Mouse (Mus musculus) forebrain, embryonic 13.5 days (tissue): ENCODE measurements around the gene Nr1i3. TPM values are rescaled to one million over a fixed set of nuclear protein-coding genes. Genes with fewer than 3 reads are reported as not detected.
"Not testable (repeated sequence)": the region's sequence is repeated elsewhere in the genome, so short reads cannot be mapped to it uniquely, and the experiment has no call there.

Experiments
- ATAC-seq: fragments of 200-750 bp; cut with Nextera tagmentation; 2 replicates; pipeline ENCODE4 v1.8.0; 2017
- H3K27ac ChIP-seq: fragments of 300-500 bp; sonication (generic); 2 replicates; pipeline ENCODE4 v1.5.1; 2015; ENCODE audit warnings: inconsistent platforms, mild to moderate bottlenecking, moderate library complexity
- H3K27me3 ChIP-seq: fragments of 300-500 bp; sonication (generic); 2 replicates; pipeline ENCODE4 v1.6.1; 2015; ENCODE audit warnings: mild to moderate bottlenecking, inconsistent platforms
- H3K36me3 ChIP-seq: fragments of 300-500 bp; sonication (generic); 2 replicates; pipeline ENCODE4 v1.6.1; 2015; ENCODE audit warnings: mild to moderate bottlenecking, inconsistent platforms; ENCODE audit not compliant: poor library complexity, severe bottlenecking
- H3K4me1 ChIP-seq: fragments of 300-500 bp; sonication (generic); 2 replicates; pipeline ENCODE4 v1.6.1; 2015; ENCODE audit warnings: inconsistent platforms
- H3K4me2 ChIP-seq: fragments of 300-500 bp; sonication (generic); 2 replicates; pipeline ENCODE4 v1.6.1; 2015; ENCODE audit warnings: inconsistent platforms, mild to moderate bottlenecking, moderate library complexity
- H3K4me3 ChIP-seq: fragments of 300-500 bp; sonication (generic); 2 replicates; pipeline ENCODE4 v1.5.1; 2015; ENCODE audit warnings: mild to moderate bottlenecking, inconsistent platforms
- H3K9ac ChIP-seq: fragments of 300-500 bp; sonication (generic); 2 replicates; pipeline ENCODE4 v1.6.1; 2015; ENCODE audit warnings: mild to moderate bottlenecking, inconsistent platforms
- H3K9me3 ChIP-seq: fragments of 300-500 bp; sonication (generic); replicated peaks from 2 replicates; pipeline ENCODE4 v1.6.1; 2016; ENCODE audit warnings: inconsistent platforms
- WGBS: fragments of 180-500 bp; shearing (Covaris S2); methylation state at CpG from one replicate; pipeline ENCODE4 v1.1.7; 2015; 5-methylcytosine and 5-hydroxymethylcytosine counted together
- polyA plus RNA-seq: library from polyadenylated mRNA; unstranded; fragments of >200 nt; fragmentation: Nextera tagmentation; extraction: Ambion mirVana; gene quantifications from 2 replicates; pipeline ENCODE4 v1.2.1, GENCODE M21; 2015

Gene Nr1i3
- polyA plus RNA-seq, 1 experiment from 2014 or later: 0.32 TPM

DNA sequence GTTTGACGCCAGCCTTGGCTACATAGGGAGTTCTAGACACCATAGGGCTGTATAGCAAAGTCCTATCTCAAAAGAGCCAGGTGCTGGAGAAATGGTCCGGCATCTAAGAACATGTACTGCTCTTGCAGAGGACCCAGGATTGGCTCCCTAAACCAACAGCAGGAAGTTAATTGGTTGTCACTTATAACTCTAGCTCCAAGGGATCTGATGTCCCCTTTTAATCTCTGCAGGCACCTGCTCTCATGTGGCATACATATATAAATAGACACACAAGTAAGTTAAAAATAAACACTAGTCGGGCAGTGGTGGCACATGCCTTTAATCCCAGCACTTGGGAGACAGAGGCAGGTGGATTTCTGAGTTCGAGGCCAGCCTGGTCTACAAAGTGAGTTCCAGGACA lies 22.0 kb downstream of the Nr1i3 start:
- no peak overlapping the region for H3K4me3 ChIP-seq
- no peaks in the 10 kb centered on the region for H3K4me1 ChIP-seq
- 90% methylated on average over 4 of the region's 4 CpGs for WGBS
- H3K27ac ChIP-seq: no peak overlapping the region
- H3K9ac ChIP-seq: no peak overlapping the region
- H3K9me3 ChIP-seq: no peaks in the 10 kb centered on the region
- no peak for ATAC-seq
- no peak overlapping the region for H3K4me2 ChIP-seq
- peaks cover 76% of the 10 kb centered on the region for H3K36me3 ChIP-seq
- no peaks in the 10 kb centered on the region for H3K27me3 ChIP-seq

DNA sequence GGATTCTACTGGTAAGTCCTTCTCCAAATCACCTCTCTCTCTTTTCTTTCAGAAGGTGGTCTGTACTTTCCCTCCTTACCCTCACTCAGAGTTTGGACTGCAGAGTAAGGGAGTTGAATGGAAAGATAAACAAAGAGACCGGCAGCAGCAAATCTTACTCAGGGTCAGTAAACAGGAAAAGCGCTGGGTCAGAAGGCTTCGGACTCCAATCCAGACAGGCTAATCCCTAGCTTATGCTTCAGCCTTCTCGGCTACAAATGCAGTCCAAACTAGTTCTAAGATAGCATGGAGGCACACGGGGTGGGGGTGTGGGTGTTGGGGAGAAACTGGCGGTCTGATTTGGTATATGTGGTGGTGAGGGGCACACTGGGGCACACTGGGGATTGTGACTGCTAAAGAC lies 23.7 kb downstream of the Nr1i3 start:
- no peak overlapping the region for H3K4me3 ChIP-seq
- 80% methylated on average over 6 of the region's 6 CpGs for WGBS
- no peak for ATAC-seq

DNA sequence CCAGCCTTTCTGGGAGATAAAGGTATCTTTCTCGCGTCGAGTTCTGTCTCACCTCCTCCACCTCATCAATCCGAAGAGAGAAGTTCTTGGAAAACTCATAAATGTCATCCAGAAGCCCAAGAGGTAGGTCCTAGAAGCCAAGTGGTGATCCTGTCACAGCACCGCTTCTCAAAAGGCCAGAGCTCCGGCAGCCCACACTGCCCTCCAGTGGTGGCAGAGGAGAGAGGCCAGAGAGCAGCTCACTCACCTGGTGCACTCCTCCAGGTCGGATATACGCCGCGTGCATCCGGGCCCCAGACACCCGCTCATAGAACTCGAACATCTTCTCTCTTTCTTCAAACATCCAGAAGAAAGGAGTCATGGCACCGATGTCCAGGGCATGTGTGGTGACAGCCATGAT lies 24.7 kb downstream of the Nr1i3 start:
- H3K9me3 ChIP-seq: no peaks in the 10 kb centered on the region
- no peak overlapping the region for H3K9ac ChIP-seq
- no peak overlapping the region for H3K4me2 ChIP-seq
- no peak for ATAC-seq
- no peaks in the 10 kb centered on the region for H3K27me3 ChIP-seq
- no peak overlapping the region for H3K4me3 ChIP-seq
- H3K4me1 ChIP-seq: no peaks in the 10 kb centered on the region
- peaks cover 98% of the 10 kb centered on the region for H3K36me3 ChIP-seq
- no peak overlapping the region for H3K27ac ChIP-seq
- 72% methylated on average over 14 of the region's 14 CpGs for WGBS

More for the DNA sequence above, 23.7 kb downstream of the Nr1i3 start:
- no peak overlapping the region for H3K27ac ChIP-seq
- peaks cover 91% of the 10 kb centered on the region for H3K36me3 ChIP-seq
- H3K4me2 ChIP-seq: no peak overlapping the region
- H3K27me3 ChIP-seq: no peaks in the 10 kb centered on the region
- H3K9ac ChIP-seq: no peak overlapping the region
- no peaks in the 10 kb centered on the region for H3K4me1 ChIP-seq
- H3K9me3 ChIP-seq: no peaks in the 10 kb centered on the region

DNA sequence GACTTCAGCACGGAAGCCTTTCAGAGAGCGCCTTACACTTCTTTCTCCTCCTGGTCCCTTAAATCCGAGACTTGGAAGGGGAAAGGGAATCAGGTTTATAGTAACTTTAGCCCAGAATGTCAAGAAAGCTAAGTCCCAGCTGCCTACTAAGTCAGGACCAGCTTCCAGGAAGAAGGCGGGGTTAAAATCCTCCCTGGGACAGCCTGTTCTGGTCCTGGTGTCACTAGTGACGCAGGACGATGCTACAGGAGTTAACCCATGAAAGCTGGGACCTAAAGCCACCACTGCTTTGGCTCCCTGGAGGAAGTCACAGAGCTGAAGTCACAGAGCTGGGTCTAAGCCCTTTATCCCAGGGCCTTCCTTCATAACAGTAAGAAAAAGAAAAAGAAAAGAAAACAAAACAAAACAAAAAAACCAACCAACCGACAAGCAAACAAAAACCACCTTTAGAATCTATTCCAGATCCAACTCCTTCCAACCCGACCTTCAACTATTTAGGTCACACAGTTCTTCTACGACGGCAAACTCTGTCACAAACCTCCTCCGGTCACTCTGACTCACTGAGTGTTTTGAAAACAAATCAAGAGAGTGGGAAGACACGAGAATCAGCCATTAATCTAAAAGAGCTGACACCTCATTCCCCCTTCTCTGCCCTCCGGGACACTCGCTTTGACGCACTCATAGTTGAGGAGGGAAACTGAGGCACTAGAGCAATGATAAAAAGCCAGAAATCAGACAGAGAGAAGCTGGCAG lies 26.4 kb downstream of the Nr1i3 start:
- no peak overlapping the region for H3K4me3 ChIP-seq
- no peaks in the 10 kb centered on the region for H3K9me3 ChIP-seq
- ATAC-seq: no peak
- peaks cover 94% of the 10 kb centered on the region for H3K36me3 ChIP-seq
- WGBS: 83% methylated on average over 15 of the region's 15 CpGs
- no peak overlapping the region for H3K27ac ChIP-seq
- peak overlapping the region; percentile 16; the same call in 1 of the 2 replicates for H3K9ac ChIP-seq
- no peak overlapping the region for H3K4me2 ChIP-seq
- no peaks in the 10 kb centered on the region for H3K4me1 ChIP-seq
- no peaks in the 10 kb centered on the region for H3K27me3 ChIP-seq

DNA sequence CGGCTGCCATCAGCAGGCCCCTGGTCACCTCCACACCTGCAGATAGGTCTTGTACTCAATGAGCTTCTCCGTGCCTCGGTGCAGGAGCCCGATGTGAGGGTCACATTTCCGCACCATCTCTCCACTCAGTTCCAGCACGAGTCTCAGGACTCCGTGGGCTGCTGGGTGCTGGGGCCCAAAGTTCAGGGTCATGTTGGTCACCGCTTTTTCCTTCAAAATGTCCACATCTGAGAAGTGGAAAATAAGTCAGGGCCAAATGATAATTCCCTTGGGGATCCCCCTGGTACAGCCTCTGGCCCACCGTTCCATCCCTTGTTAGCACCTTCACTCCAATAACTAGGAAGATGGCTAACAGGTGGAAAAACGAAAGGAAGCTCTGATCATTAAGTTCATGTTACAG lies 27.1 kb downstream of the Nr1i3 start:
- Histone ChIP-seq H3K27me3 (no peaks in the 10 kb centered on the region), H3K4me1 (peaks cover 6% of the 10 kb centered on the region), H3K36me3 (peaks cover 90% of the 10 kb centered on the region), H3K9ac (peak overlapping the region; percentile 16; the same call in 1 of the 2 replicates), H3K27ac (no peak overlapping the region), H3K4me2 (no peak overlapping the region), H3K9me3 (no peaks in the 10 kb centered on the region), H3K4me3 (no peak overlapping the region)
- ATAC-seq: no peak
- 94% methylated on average over 10 of the region's 10 CpGs for WGBS

DNA sequence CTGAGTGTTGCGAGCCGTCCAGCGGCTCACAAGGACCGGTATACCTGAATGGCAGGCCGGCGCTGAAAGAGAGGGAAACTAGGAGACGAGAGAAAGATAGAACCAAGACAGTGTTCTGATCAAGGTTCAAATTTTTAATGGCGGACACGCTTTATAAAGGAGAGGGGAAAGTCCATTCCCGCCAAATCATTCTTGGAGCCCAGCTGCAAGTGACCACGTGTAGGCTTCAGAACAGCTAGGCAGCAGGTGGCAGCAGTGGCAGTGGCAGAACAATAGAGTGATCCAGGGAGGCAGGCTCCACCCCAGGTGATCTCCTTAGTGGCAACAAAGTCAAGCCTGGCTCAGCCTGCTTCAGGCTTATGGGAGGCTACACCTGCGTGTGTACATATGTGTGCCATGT lies 28.2 kb downstream of the Nr1i3 start:
- peaks cover 12% of the 10 kb centered on the region for H3K4me1 ChIP-seq
- not testable (repeated sequence) for H3K27ac ChIP-seq, H3K4me2 ChIP-seq, H3K9me3 ChIP-seq, H3K4me3 ChIP-seq, ATAC-seq, H3K9ac ChIP-seq, H3K27me3 ChIP-seq
- WGBS: 80% methylated on average over 12 of the region's 12 CpGs
- peaks cover 81% of the 10 kb centered on the region for H3K36me3 ChIP-seq

DNA sequence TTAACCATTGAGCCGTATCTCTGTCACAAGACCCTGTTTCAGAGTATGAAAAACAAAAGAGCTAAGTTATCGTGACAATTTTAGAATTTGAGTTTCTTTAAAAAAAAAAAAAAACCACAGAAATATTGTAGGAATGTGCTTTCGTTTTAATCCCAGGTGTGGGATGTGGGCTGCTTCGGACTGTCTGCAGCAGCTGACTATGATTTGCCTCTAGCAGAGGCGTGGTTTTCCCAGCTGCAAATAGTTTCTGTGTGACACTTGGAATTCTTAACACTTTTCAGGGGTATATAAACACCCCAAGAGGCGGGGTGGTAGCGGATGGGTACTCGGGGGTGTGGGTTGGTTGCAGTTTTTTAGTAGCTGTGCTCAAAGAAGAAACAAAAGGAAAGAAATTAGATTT lies 31.6 kb downstream of the Nr1i3 start:
- no peak overlapping the region; the same call in 1 of the 2 replicates for H3K4me2 ChIP-seq
- H3K27ac ChIP-seq: no peak overlapping the region
- no peaks in the 10 kb centered on the region for H3K9me3 ChIP-seq
- H3K4me1 ChIP-seq: peaks cover 37% of the 10 kb centered on the region
- no peak overlapping the region for H3K9ac ChIP-seq
- H3K27me3 ChIP-seq: no peaks in the 10 kb centered on the region
- WGBS: 96% methylated on average over 8 of the region's 8 CpGs
- H3K4me3 ChIP-seq: no peak overlapping the region
- peaks cover 47% of the 10 kb centered on the region for H3K36me3 ChIP-seq
- no peak for ATAC-seq

DNA sequence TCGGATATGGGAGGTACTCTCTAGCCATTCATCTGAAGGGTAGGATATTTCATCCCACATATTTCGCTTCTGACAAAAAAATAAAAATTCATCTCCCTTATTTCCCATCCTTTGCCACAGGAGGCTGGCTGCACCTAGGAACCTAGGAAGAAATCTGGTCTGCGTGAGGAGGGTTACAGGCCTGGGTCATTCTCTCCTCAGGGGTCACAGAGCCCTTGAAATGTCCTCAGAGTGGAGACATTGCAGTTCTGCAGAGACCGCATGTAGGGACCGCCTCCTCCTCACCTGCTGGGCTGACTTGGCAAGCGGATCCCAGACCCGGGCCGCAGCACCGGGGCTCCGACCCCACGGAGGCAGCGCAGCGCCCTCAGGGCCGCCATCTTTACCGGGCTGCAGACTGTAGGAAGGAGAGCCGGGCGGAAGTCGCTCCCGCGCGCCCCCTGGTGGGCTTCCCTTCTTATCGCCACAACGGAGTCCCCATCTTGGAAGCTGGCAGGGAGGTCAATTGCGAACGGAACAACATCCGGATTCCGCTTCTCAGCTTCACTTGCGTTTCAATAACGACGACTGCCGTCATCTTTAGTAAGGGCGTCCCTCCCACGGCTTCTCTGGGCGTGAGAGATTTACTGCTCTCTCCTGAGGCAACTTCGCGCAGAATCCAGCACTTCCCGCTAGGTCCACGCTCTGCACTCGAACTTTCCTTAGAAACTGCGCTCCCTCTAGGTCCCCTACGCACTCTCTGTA lies 33.1 kb downstream of the Nr1i3 start:
- ATAC-seq: peak; percentile 93
- Histone ChIP-seq H3K4me1 (peaks cover 53% of the 10 kb centered on the region), H3K27ac (peak overlapping the region; percentile 62), H3K27me3 (no peaks in the 10 kb centered on the region), H3K4me3 (peak overlapping the region; percentile 75), H3K9me3 (no peaks in the 10 kb centered on the region), H3K36me3 (peaks cover 31% of the 10 kb centered on the region), H3K9ac (peak overlapping the region; percentile 87), H3K4me2 (peak overlapping the region; percentile 73)
- WGBS: under 1% methylated on average over 41 of the region's 41 CpGs

DNA sequence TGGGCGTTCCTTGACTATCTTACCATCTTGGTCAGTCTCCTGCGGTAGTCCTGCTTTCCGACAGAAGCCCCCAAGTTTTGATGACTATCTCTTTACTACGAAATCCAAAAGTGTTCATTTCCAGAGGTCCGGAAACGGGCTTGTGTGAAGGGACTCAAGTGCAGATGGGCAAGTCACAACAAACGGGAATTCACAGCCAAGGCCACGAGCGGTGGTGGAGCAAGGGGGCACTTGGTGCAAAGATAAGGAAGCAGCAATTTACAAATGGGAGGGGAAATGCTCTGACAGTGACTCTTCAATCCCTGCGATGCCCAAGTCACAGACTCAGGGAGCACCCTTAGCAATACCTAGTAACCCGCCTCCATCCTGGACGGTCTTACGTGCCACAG lies 33.7 kb downstream of the Nr1i3 start:
- Histone ChIP-seq H3K27ac (peak overlapping the region; percentile 55), H3K9me3 (no peaks in the 10 kb centered on the region), H3K4me2 (peak overlapping the region; percentile 73), H3K27me3 (no peaks in the 10 kb centered on the region), H3K9ac (peak overlapping the region; percentile 38), H3K36me3 (peaks cover 27% of the 10 kb centered on the region), H3K4me3 (peak overlapping the region; percentile 75), H3K4me1 (peaks cover 58% of the 10 kb centered on the region)
- peak; percentile 2; the same call in 1 of the 2 replicates for ATAC-seq
- 17% methylated on average over 13 of the region's 13 CpGs for WGBS

DNA sequence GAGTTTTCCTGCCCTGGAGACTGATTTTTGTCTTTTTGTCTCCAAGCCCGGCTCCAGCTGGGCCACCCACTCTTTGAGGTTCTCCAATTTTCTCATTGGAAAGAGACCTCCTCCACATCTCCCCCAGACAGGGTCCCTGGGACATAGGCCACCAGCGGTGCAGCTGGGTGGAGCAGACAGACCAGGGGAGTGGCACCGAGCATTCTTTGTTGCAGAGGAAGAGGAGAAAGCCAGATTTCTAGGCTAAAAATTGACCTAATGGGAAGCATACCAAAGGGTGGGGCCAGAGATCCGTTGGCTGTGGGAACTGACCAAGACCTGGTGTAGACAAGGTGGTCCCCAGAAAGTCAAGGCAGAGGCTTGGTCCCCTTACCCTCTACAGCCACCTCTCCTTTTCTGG lies 34.1 kb downstream of the Nr1i3 start:
- no peaks in the 10 kb centered on the region for H3K9me3 ChIP-seq
- H3K36me3 ChIP-seq: peaks cover 22% of the 10 kb centered on the region
- 0 out of 2 replicates have a peak overlapping the region, but pooled peaks have one; percentile 17 for H3K27ac ChIP-seq
- WGBS: 28% methylated on average over 4 of the region's 4 CpGs
- ATAC-seq: no peak
- H3K4me3 ChIP-seq: 0 out of 2 replicates have a peak overlapping the region, but pooled peaks have one; percentile 75
- peaks cover 61% of the 10 kb centered on the region for H3K4me1 ChIP-seq
- H3K9ac ChIP-seq: peak overlapping the region; percentile 38; the same call in 1 of the 2 replicates
- H3K27me3 ChIP-seq: no peaks in the 10 kb centered on the region
- peak overlapping the region; percentile 73 for H3K4me2 ChIP-seq

DNA sequence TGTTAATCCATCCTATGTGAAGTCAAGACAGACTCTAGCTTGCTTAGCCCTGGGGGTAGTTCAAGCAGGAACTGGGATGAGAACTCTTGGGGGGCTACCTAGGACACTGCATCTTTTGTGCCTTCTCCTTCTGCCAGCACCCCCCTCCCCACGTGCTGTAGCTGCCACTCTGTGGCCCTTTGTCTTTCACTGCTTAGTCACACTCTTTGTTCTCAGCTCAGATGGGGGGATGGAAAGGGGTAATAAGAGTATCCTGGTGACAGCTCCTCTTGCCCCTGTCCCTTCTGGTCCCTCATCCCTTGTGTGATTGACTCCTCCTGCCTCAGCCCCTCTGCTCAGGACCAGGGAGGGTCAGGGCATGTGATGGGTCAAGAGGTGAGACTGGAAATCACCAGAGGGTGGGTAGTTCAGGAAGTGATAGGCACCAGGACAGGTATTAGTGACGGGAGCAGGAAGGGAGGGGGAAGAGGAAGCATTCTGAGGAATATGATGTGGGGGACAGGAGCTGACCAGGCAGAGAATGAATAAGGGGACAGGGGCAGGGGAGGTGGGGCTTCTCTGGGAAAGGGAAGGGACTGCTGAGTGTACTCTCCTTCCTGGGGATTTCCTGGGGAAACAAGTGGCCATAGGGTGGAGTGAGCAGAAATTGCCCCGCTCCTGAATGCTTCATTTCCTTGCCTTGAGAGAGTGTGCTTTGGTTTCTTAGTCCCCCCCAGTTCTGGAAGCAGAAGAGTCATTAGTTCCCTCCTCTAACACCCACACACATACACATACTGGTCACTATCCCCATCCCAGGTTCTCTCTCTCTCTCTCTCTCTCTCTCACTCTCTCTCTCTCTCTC lies 34.8 kb downstream of the Nr1i3 start:
- peaks cover 61% of the 10 kb centered on the region for H3K4me1 ChIP-seq
- H3K27ac ChIP-seq: no peak overlapping the region
- H3K4me3 ChIP-seq: no peak overlapping the region
- H3K9me3 ChIP-seq: no peaks in the 10 kb centered on the region
- H3K9ac ChIP-seq: no peak overlapping the region
- ATAC-seq: no peak
- 30% methylated on average over 3 of the region's 3 CpGs for WGBS
- H3K4me2 ChIP-seq: no peak overlapping the region
- peaks cover 15% of the 10 kb centered on the region for H3K36me3 ChIP-seq
- H3K27me3 ChIP-seq: no peaks in the 10 kb centered on the region
